Mouse (Mus musculus): ENCODE measurements around the gene Fbxl19. TPM values are rescaled to one million over a fixed set of nuclear protein-coding genes. Genes with fewer than 3 reads are reported as not detected.

Fbxl19 gene
- polyA plus RNA-seq, 1 experiment from 2014 or later, result 3.4 TPM

DNA sequence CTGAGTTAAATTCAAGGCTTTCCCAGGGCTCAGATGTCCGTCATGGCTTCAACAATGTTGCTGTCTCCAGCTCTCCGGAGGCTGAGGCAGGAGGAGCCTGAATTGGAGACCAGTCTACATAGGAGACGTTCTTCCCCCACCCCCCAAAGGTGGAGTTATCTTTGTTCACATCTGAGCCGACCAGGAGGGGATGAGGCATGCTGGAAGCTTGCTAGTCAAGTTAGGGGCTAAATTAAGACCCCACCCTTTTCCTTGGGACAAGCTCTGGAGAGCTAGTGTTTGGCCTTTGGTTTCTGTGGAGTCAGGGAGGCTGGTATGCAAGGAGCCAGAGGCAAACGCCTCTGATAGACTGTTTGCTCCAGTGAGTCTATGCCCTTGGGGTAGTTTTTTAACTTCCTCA, 8.8 kb downstream of the Fbxl19 start:
- Histone ChIP-seq H3K9me3 (replicated peaks) (no peaks in the 10 kb centered on the region), H3K4me3 (no peak overlapping the region), H3K36me3 (peaks cover 90% of the 10 kb centered on the region), H3K9ac (no peak overlapping the region), H3K4me2 (no peak overlapping the region), H3K27ac (ENCODE audit: poor library complexity, severe bottlenecking) (no peak overlapping the region), H3K4me1 (replicated peaks) (peaks cover 6% of the 10 kb centered on the region; the same call in 1 of the 2 replicates), H3K27me3 (replicated peaks) (peaks cover 61% of the 10 kb centered on the region)
- WGBS, result 80% methylated on average over 5 of the region's 5 CpGs
- no peak for ATAC-seq (ENCODE audit: insufficient number of reproducible peaks, low FRiP score)

DNA sequence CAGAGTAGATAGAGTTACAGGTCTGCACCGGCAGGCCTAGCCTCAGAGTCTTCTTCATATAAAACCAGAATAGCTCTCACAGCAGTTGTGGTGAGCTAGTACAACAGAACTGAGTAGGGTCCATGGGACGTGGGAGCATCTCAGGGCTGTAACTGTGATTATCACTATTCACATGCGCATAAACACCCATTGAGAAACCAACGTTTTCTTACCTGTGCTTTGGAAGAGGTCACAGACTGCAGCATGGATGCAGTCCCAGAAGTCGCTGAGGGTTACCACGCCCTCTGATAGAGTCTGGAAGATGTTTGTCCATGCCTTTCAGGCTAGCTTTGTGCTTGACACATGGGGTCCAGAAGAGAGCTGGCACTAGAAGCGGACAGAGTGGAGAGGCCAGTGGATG, 9.4 kb downstream of the Fbxl19 start:
- Histone ChIP-seq H3K27ac (ENCODE audit: poor library complexity, severe bottlenecking) (no peak overlapping the region), H3K36me3 (peaks cover 90% of the 10 kb centered on the region), H3K4me2 (no peak overlapping the region), H3K9ac (no peak overlapping the region), H3K4me3 (no peak overlapping the region), H3K4me1 (replicated peaks) (no peaks in the 10 kb centered on the region), H3K27me3 (replicated peaks) (peaks cover 66% of the 10 kb centered on the region), H3K9me3 (replicated peaks) (no peaks in the 10 kb centered on the region)
- WGBS, result 83% methylated on average over 7 of the region's 7 CpGs
- no peak for ATAC-seq (ENCODE audit: insufficient number of reproducible peaks, low FRiP score)

DNA sequence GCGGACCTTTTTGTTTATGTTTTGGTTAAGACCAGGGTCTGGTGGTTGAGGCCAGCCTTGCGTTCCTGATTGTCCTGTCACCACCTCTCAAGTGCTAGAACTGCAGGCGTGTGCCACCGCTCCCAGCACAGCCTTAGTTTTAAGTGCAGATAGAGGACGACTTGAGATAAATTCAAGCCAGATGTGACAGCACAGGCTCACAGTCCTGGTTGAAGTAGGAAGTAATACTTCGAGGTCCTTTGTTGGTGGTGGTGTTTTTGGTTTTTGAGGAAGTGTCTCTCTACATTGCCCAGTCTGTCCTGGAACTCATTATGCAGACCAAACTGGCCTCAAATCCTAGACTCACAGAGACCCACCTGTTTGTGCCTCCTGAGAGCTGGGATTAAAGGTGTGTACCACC, 15.4 kb downstream of the Fbxl19 start:
- WGBS, result 9% methylated on average over 6 of the region's 6 CpGs
- Histone ChIP-seq H3K9me3 (replicated peaks) (no peaks in the 10 kb centered on the region), H3K27ac (ENCODE audit: poor library complexity, severe bottlenecking) (no peak overlapping the region), H3K4me2 (peak overlapping the region; percentile 24; the same call in 1 of the 2 replicates), H3K9ac (no peak overlapping the region), H3K4me1 (replicated peaks) (peaks cover 12% of the 10 kb centered on the region), H3K36me3 (peaks cover 63% of the 10 kb centered on the region), H3K27me3 (replicated peaks) (peaks cover 47% of the 10 kb centered on the region), H3K4me3 (no peak overlapping the region)
- ATAC-seq (ENCODE audit: insufficient number of reproducible peaks, low FRiP score), result no peak

- no peak overlapping the region for H3K4me2 ChIP-seq
- ATAC-seq (ENCODE audit: insufficient number of reproducible peaks, low FRiP score), result no peak
- 74% methylated on average over 3 of the region's 3 CpGs for WGBS
- H3K9me3 ChIP-seq (replicated peaks), result no peaks in the 10 kb centered on the region
- no peak overlapping the region for H3K27ac ChIP-seq (ENCODE audit: poor library complexity, severe bottlenecking)
- no peak overlapping the region for H3K9ac ChIP-seq
- H3K27me3 ChIP-seq (replicated peaks), result peaks cover 40% of the 10 kb centered on the region
- peaks cover 12% of the 10 kb centered on the region for H3K4me1 ChIP-seq (replicated peaks)
- H3K4me3 ChIP-seq, result no peak overlapping the region
- peaks cover 60% of the 10 kb centered on the region for H3K36me3 ChIP-seq
Measured at GRCm38 (mm10) chr7:127760478-127760877, 16.1 kb downstream of the Fbxl19 start.

DNA sequence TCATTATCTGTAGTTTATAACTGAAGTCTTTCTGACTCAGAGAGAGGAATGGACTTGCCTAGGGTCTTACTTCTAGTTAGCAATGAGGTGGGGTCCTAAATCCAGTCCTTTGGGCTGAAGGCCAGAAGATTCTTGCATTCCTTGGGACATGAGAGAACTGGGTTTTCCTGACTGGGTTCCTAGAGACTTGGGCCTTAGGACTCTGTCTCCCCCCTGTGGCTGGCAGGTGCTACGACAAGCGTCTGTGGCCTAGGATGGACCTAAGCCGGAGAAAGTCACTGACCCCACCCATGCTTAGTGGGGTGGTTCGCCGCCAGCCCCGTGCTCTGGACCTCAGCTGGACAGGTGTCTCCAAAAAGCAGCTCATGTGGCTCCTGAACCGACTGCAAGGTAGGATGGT, 16.7 kb downstream of the Fbxl19 start:
- no peaks in the 10 kb centered on the region for H3K9me3 ChIP-seq (replicated peaks)
- H3K27me3 ChIP-seq (replicated peaks), result peaks cover 34% of the 10 kb centered on the region
- no peak overlapping the region for H3K4me2 ChIP-seq
- H3K4me3 ChIP-seq, result no peak overlapping the region
- H3K9ac ChIP-seq, result no peak overlapping the region
- peaks cover 62% of the 10 kb centered on the region for H3K36me3 ChIP-seq
- WGBS, result 32% methylated on average over 7 of the region's 7 CpGs
- ATAC-seq (ENCODE audit: insufficient number of reproducible peaks, low FRiP score), result peak; percentile 54; the same call in 1 of the 2 replicates
- no peak overlapping the region for H3K27ac ChIP-seq (ENCODE audit: poor library complexity, severe bottlenecking)
- peaks cover 12% of the 10 kb centered on the region for H3K4me1 ChIP-seq (replicated peaks)

DNA sequence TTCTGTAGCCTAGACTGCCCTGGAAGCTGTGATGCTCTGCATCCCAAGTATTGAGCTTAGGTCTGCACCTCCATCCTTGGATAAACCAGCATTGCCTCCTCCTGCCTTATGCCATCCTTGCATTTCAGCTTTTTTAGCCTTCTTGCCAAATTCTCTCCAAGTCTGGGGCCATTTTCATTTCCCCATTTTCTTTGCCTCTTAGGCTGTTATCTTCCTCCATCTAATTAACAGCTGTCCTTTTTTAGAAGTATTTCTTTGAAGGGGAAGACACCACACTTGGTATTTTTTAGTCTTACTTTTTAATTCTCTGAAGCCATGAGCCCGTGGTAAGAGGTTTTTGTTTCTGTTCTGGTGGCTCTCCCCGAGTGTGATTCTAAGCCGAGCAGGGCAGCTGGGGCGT, 19.3 kb downstream of the Fbxl19 start:
- peaks cover 8% of the 10 kb centered on the region for H3K27me3 ChIP-seq (replicated peaks)
- no peak overlapping the region for H3K4me3 ChIP-seq
- no peak for ATAC-seq (ENCODE audit: insufficient number of reproducible peaks, low FRiP score)
- no peak overlapping the region for H3K27ac ChIP-seq (ENCODE audit: poor library complexity, severe bottlenecking)
- peaks cover 63% of the 10 kb centered on the region for H3K36me3 ChIP-seq
- H3K9me3 ChIP-seq (replicated peaks), result no peaks in the 10 kb centered on the region
- no peak overlapping the region for H3K9ac ChIP-seq
- H3K4me2 ChIP-seq, result no peak overlapping the region
- 88% methylated on average over 4 of the region's 4 CpGs for WGBS
- peaks cover 12% of the 10 kb centered on the region for H3K4me1 ChIP-seq (replicated peaks)

DNA sequence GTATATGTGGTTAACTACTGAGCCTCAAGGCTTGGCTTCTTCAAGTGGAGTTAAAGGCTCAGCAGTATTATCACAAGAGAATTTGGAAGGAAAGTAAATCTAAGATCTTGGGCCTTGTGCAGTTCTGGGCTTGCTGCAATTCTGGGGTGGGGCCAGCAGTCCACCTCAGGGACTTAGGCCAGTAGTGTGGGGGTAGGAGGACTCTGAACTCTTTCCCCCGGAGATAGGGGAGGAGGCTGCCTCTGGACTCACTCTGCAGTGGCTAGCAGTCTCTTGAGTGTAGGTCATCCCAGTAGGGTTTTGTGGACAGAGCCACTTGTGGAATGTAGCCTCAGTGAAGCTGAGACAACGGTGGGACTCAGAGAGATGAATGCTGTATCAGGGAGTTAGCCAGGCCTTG, 21.4 kb downstream of the Fbxl19 start:
- peaks cover 61% of the 10 kb centered on the region for H3K36me3 ChIP-seq
- no peak for ATAC-seq (ENCODE audit: insufficient number of reproducible peaks, low FRiP score)
- H3K4me1 ChIP-seq (replicated peaks), result peaks cover 17% of the 10 kb centered on the region
- H3K27me3 ChIP-seq (replicated peaks), result peaks cover 10% of the 10 kb centered on the region
- H3K9me3 ChIP-seq (replicated peaks), result no peaks in the 10 kb centered on the region
- 73% methylated on average over 2 of the region's 2 CpGs for WGBS
- no peak overlapping the region for H3K4me2 ChIP-seq
- H3K4me3 ChIP-seq, result no peak overlapping the region
- H3K9ac ChIP-seq, result no peak overlapping the region
- no peak overlapping the region for H3K27ac ChIP-seq (ENCODE audit: poor library complexity, severe bottlenecking)

DNA sequence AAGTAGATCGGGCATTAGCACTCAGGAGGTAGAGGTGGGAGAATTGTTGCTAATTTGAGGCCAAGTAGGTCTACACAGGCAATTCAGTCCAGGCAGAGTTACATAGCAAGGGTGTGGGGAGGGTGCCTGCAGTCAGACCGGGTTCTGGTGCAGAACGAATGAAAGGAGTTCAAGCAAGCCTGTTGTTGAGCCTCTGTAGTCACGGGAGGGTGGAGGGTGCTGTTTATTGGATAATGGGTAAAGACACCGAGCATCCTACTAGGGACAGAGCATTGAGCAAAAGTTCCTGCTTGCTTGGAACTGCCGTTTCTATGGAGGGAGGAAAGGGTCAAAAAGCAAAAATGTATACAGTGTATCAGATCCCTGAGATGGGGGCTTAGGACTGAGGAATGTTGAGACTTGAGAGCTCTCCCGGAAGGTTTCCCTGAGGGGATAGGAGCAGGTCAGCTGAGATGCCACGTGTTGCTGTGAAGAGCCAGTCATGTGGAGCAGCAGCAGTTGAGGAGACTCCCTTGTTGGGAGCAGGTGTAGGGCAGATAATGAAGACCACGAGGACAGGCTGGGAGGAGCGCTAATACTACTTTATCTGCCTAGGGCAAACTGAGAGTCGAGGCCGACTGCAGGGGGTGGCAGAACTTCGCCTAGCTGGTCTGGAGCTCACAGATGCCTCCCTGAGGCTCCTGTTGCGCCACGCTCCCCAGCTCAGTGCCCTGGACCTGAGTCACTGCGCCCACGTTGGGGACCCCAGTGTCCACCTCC, 22.7 kb downstream of the Fbxl19 start:
- no peak overlapping the region for H3K9ac ChIP-seq
- 0 out of 2 replicates have a peak overlapping the region, but pooled peaks have one; percentile 21 for H3K27ac ChIP-seq (ENCODE audit: poor library complexity, severe bottlenecking)
- peak overlapping the region; percentile 6; the same call in 1 of the 2 replicates for H3K4me2 ChIP-seq

GRCm38 (mm10) chr7:127767671-127768345, 23.5 kb downstream of the Fbxl19 start:
- 91% methylated on average over 19 of the region's 19 CpGs for WGBS
- Histone ChIP-seq H3K27ac (ENCODE audit: poor library complexity, severe bottlenecking) (no peak overlapping the region), H3K9ac (no peak overlapping the region), H3K27me3 (replicated peaks) (peaks cover 3% of the 10 kb centered on the region; the same call in 1 of the 2 replicates), H3K4me2 (peak overlapping the region; percentile 6; the same call in 1 of the 2 replicates), H3K4me3 (no peak overlapping the region), H3K4me1 (replicated peaks) (peaks cover 24% of the 10 kb centered on the region), H3K36me3 (peaks cover 49% of the 10 kb centered on the region), H3K9me3 (replicated peaks) (no peaks in the 10 kb centered on the region)
- ATAC-seq (ENCODE audit: insufficient number of reproducible peaks, low FRiP score), result no peak

More for the DNA sequence above, 22.7 kb downstream of the Fbxl19 start:
- Histone ChIP-seq H3K4me1 (replicated peaks) (peaks cover 24% of the 10 kb centered on the region), H3K4me3 (no peak overlapping the region), H3K27me3 (replicated peaks) (peaks cover 8% of the 10 kb centered on the region), H3K9me3 (replicated peaks) (no peaks in the 10 kb centered on the region), H3K36me3 (peaks cover 54% of the 10 kb centered on the region)
- WGBS, result 68% methylated on average over 17 of the region's 17 CpGs
- peak; percentile 53 for ATAC-seq (ENCODE audit: insufficient number of reproducible peaks, low FRiP score)

DNA sequence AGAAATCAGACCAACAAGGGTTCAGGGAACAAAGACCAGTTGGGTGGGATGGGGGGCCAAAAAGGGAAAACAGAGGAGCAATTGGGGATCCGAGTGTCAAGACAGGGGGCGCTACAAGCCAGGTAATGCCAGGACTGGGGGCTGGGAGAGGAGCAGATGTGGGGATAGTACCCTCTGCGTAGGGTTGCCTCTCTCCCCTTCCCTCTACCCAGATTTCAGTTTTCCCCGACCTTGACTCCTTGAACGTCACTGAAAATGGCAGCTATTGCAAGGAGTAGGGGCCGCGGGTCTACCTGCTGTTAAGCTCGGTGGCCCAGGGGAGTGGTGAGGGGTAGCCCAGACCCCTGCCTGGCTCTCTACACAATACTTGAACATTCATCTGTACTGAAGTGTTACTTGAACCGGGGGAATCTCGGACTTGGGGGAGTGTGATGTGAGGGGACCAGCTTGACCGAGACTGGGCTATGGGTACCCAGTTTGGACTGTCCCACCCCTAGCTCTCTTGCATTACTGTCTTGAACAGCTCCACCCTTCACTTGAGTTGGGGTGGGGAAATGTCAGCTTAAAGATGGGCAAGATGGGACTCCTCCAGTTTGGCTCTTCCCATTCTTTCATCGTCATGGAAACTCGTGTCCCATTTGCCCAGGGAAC, 24.1 kb downstream of the Fbxl19 start:
- ATAC-seq (ENCODE audit: insufficient number of reproducible peaks, low FRiP score), result no peak
- H3K4me1 ChIP-seq (replicated peaks), result peaks cover 24% of the 10 kb centered on the region

More for the DNA sequence above, 24.1 kb downstream of the Fbxl19 start:
- peaks cover 44% of the 10 kb centered on the region for H3K36me3 ChIP-seq
- H3K9me3 ChIP-seq (replicated peaks), result no peaks in the 10 kb centered on the region
- 58% methylated on average over 13 of the region's 13 CpGs for WGBS
- H3K9ac ChIP-seq, result no peak overlapping the region
- no peak overlapping the region for H3K4me3 ChIP-seq
- peaks cover 3% of the 10 kb centered on the region; the same call in 1 of the 2 replicates for H3K27me3 ChIP-seq (replicated peaks)
- H3K4me2 ChIP-seq, result peak overlapping the region; percentile 94; the same call in 1 of the 2 replicates
- no peak overlapping the region for H3K27ac ChIP-seq (ENCODE audit: poor library complexity, severe bottlenecking)
